Mouse (Mus musculus) midbrain, embryonic 13.5 days (tissue): ENCODE measurements around the gene Ptger3. TPM values are rescaled to one million over a fixed set of nuclear protein-coding genes. Genes with fewer than 3 reads are reported as not detected.

Experiments used
- ATAC-seq: fragments of 200-750 bp; cut with Nextera tagmentation; 2 replicates; pipeline ENCODE4 v1.8.0; 2017; ENCODE audit warnings: mild to moderate bottlenecking, moderate TSS enrichment, moderate library complexity
- H3K27ac ChIP-seq: fragments of 300-500 bp; sonication (generic); 2 replicates; pipeline ENCODE4 v1.5.1; 2015; ENCODE audit warnings: inconsistent platforms, mild to moderate bottlenecking, moderate library complexity
- H3K27me3 ChIP-seq: fragments of 300-500 bp; sonication (generic); 2 replicates; pipeline ENCODE4 v1.6.1; 2015; ENCODE audit warnings: mild to moderate bottlenecking, inconsistent platforms
- H3K36me3 ChIP-seq: fragments of 300-500 bp; sonication (generic); 2 replicates; pipeline ENCODE4 v1.6.1; 2015; ENCODE audit warnings: mild to moderate bottlenecking, inconsistent platforms
- H3K4me1 ChIP-seq: fragments of 300-500 bp; sonication (generic); replicated peaks from 2 replicates; pipeline ENCODE4 v1.6.1; 2015; ENCODE audit warnings: inconsistent platforms
- H3K4me2 ChIP-seq: fragments of 300-500 bp; sonication (generic); replicated peaks from 2 replicates; pipeline ENCODE4 v1.6.1; 2015; ENCODE audit warnings: moderate library complexity, mild to moderate bottlenecking, inconsistent platforms
- H3K4me3 ChIP-seq: fragments of 300-500 bp; sonication (generic); replicated peaks from 2 replicates; pipeline ENCODE4 v1.5.1; 2015; ENCODE audit warnings: mild to moderate bottlenecking, inconsistent platforms
- H3K9ac ChIP-seq: fragments of 300-500 bp; sonication (generic); replicated peaks from 2 replicates; pipeline ENCODE4 v1.6.1; 2015; ENCODE audit warnings: mild to moderate bottlenecking, inconsistent platforms
- H3K9me3 ChIP-seq: fragments of 300-500 bp; sonication (generic); 2 replicates; pipeline ENCODE4 v1.6.1; 2016; ENCODE audit warnings: mild to moderate bottlenecking, inconsistent platforms
- WGBS: fragments of 180-500 bp; shearing (Covaris S2); methylation state at CpG from one replicate; pipeline ENCODE4 v1.1.7; 2015; 5-methylcytosine and 5-hydroxymethylcytosine counted together
- polyA plus RNA-seq: library from polyadenylated mRNA; unstranded; fragments of >200 nt; fragmentation: Nextera tagmentation; extraction: Ambion mirVana; gene quantifications from 2 replicates; pipeline ENCODE4 v1.2.1, GENCODE M21; 2015

Gene Ptger3
- polyA plus RNA-seq, 1 experiment from 2014 or later: 1.5 TPM

- Histone ChIP-seq H3K4me2 (no peak overlapping the region), H3K9me3 (no peaks in the 10 kb centered on the region), H3K4me3 (no peak overlapping the region), H3K4me1 (no peaks in the 10 kb centered on the region), H3K36me3 (no peaks in the 10 kb centered on the region), H3K27me3 (no peaks in the 10 kb centered on the region), H3K27ac (no peak overlapping the region), H3K9ac (no peak overlapping the region)
- no peak for ATAC-seq
These were observed 38.7 kb downstream of the Ptger3 start for GRCm38 (mm10) chr3:157605411-157605740.

GRCm38 (mm10) chr3:157613542-157613941 lies 46.9 kb downstream of the Ptger3 start:
- no peaks in the 10 kb centered on the region for H3K27me3 ChIP-seq
- no peak overlapping the region for H3K4me3 ChIP-seq
- no peak overlapping the region for H3K9ac ChIP-seq
- no peak overlapping the region for H3K27ac ChIP-seq
- WGBS: 48% methylated on average over 1 of the region's 1 CpGs
- H3K4me1 ChIP-seq: no peaks in the 10 kb centered on the region
- no peak overlapping the region for H3K4me2 ChIP-seq
- ATAC-seq: no peak
- no peaks in the 10 kb centered on the region for H3K9me3 ChIP-seq
- no peaks in the 10 kb centered on the region for H3K36me3 ChIP-seq

- no peak overlapping the region for H3K4me3 ChIP-seq
- H3K27me3 ChIP-seq: no peaks in the 10 kb centered on the region
- no peak overlapping the region for H3K4me2 ChIP-seq
- H3K27ac ChIP-seq: no peak overlapping the region
- no peak for ATAC-seq
- no peak overlapping the region for H3K9ac ChIP-seq
- H3K36me3 ChIP-seq: no peaks in the 10 kb centered on the region
- no peaks in the 10 kb centered on the region for H3K9me3 ChIP-seq
- H3K4me1 ChIP-seq: no peaks in the 10 kb centered on the region
These were observed 50.3 kb downstream of the Ptger3 start for GRCm38 (mm10) chr3:157616949-157617348.

- Histone ChIP-seq H3K4me3 (no peak overlapping the region), H3K9ac (no peak overlapping the region), H3K9me3 (no peaks in the 10 kb centered on the region), H3K27me3 (no peaks in the 10 kb centered on the region), H3K4me2 (no peak overlapping the region), H3K4me1 (no peaks in the 10 kb centered on the region), H3K27ac (no peak overlapping the region), H3K36me3 (no peaks in the 10 kb centered on the region)
- ATAC-seq: no peak
- WGBS: 84% methylated on average over 3 of the region's 3 CpGs
These were observed 60.7 kb downstream of the Ptger3 start for GRCm38 (mm10) chr3:157627407-157627806.

GRCm38 (mm10) chr3:157630671-157631070 lies 64.0 kb downstream of the Ptger3 start:
- 80% methylated on average over 5 of the region's 5 CpGs for WGBS
- no peak for ATAC-seq
- Histone ChIP-seq H3K9ac (no peak overlapping the region), H3K36me3 (no peaks in the 10 kb centered on the region), H3K4me1 (no peaks in the 10 kb centered on the region), H3K27me3 (no peaks in the 10 kb centered on the region), H3K9me3 (no peaks in the 10 kb centered on the region), H3K27ac (no peak overlapping the region), H3K4me2 (no peak overlapping the region), H3K4me3 (no peak overlapping the region)

- H3K4me1 ChIP-seq: no peaks in the 10 kb centered on the region
- no peak overlapping the region for H3K4me2 ChIP-seq
These were observed 64.7 kb downstream of the Ptger3 start for GRCm38 (mm10) chr3:157631383-157631782.

GRCm38 (mm10) chr3:157634431-157634830 lies 67.7 kb downstream of the Ptger3 start:
- H3K4me2 ChIP-seq: no peak overlapping the region
- 92% methylated on average over 3 of the region's 3 CpGs for WGBS
- H3K9me3 ChIP-seq: no peaks in the 10 kb centered on the region

More at GRCm38 (mm10) chr3:157631383-157631782, 64.7 kb downstream of the Ptger3 start:
- Histone ChIP-seq H3K27me3 (no peaks in the 10 kb centered on the region), H3K36me3 (no peaks in the 10 kb centered on the region), H3K27ac (no peak overlapping the region), H3K9me3 (no peaks in the 10 kb centered on the region), H3K9ac (no peak overlapping the region), H3K4me3 (no peak overlapping the region)
- 75% methylated on average over 2 of the region's 2 CpGs for WGBS
- ATAC-seq: no peak

GRCm38 (mm10) chr3:157635713-157636112 lies 69.0 kb downstream of the Ptger3 start:
- ATAC-seq: no peak
- no peaks in the 10 kb centered on the region for H3K9me3 ChIP-seq
- no peaks in the 10 kb centered on the region for H3K27me3 ChIP-seq
- H3K4me1 ChIP-seq: no peaks in the 10 kb centered on the region
- H3K4me3 ChIP-seq: no peak overlapping the region
- H3K9ac ChIP-seq: no peak overlapping the region
- no peak overlapping the region for H3K4me2 ChIP-seq
- no peaks in the 10 kb centered on the region for H3K36me3 ChIP-seq
- 83% methylated on average over 4 of the region's 4 CpGs for WGBS
- no peak overlapping the region for H3K27ac ChIP-seq

More at GRCm38 (mm10) chr3:157634431-157634830, 67.7 kb downstream of the Ptger3 start:
- H3K9ac ChIP-seq: no peak overlapping the region
- no peak for ATAC-seq
- H3K4me3 ChIP-seq: no peak overlapping the region
- H3K4me1 ChIP-seq: no peaks in the 10 kb centered on the region
- H3K36me3 ChIP-seq: no peaks in the 10 kb centered on the region
- H3K27me3 ChIP-seq: no peaks in the 10 kb centered on the region
- no peak overlapping the region for H3K27ac ChIP-seq

GRCm38 (mm10) chr3:157636887-157637286 lies 70.2 kb downstream of the Ptger3 start:
- Histone ChIP-seq H3K4me3 (no peak overlapping the region), H3K36me3 (no peaks in the 10 kb centered on the region), H3K4me1 (no peaks in the 10 kb centered on the region), H3K4me2 (no peak overlapping the region), H3K9ac (no peak overlapping the region), H3K9me3 (no peaks in the 10 kb centered on the region), H3K27me3 (no peaks in the 10 kb centered on the region), H3K27ac (no peak overlapping the region)
- ATAC-seq: no peak

- H3K4me3 ChIP-seq: no peak overlapping the region
- WGBS: 68% methylated on average over 2 of the region's 2 CpGs
- no peaks in the 10 kb centered on the region for H3K36me3 ChIP-seq
- H3K4me2 ChIP-seq: no peak overlapping the region
- no peaks in the 10 kb centered on the region for H3K4me1 ChIP-seq
- H3K9ac ChIP-seq: no peak overlapping the region
- no peak for ATAC-seq
- H3K27me3 ChIP-seq: no peaks in the 10 kb centered on the region
- H3K27ac ChIP-seq: no peak overlapping the region
- no peaks in the 10 kb centered on the region for H3K9me3 ChIP-seq
These were observed 70.6 kb downstream of the Ptger3 start for GRCm38 (mm10) chr3:157637341-157637740.

- no peak for ATAC-seq
- 88% methylated on average over 4 of the region's 4 CpGs for WGBS
- Histone ChIP-seq H3K4me2 (no peak overlapping the region), H3K4me1 (no peaks in the 10 kb centered on the region), H3K9ac (no peak overlapping the region), H3K27me3 (no peaks in the 10 kb centered on the region), H3K27ac (no peak overlapping the region), H3K36me3 (no peaks in the 10 kb centered on the region), H3K9me3 (no peaks in the 10 kb centered on the region), H3K4me3 (no peak overlapping the region)
These were observed 74.9 kb downstream of the Ptger3 start for GRCm38 (mm10) chr3:157641634-157642033.

- Histone ChIP-seq H3K27me3 (no peaks in the 10 kb centered on the region), H3K4me1 (no peaks in the 10 kb centered on the region), H3K36me3 (no peaks in the 10 kb centered on the region), H3K9ac (no peak overlapping the region), H3K4me2 (no peak overlapping the region), H3K27ac (no peak overlapping the region), H3K9me3 (no peaks in the 10 kb centered on the region), H3K4me3 (no peak overlapping the region)
- WGBS: 65% methylated on average over 7 of the region's 7 CpGs
- ATAC-seq: no peak
These were observed 94.9 kb downstream of the Ptger3 start for GRCm38 (mm10) chr3:157661622-157662021.

GRCm38 (mm10) chr3:157664486-157665041 lies 97.9 kb downstream of the Ptger3 start:
- Histone ChIP-seq H3K27ac (no peak overlapping the region), H3K4me1 (no peaks in the 10 kb centered on the region)
- ATAC-seq: no peak

More at GRCm38 (mm10) chr3:157664486-157665041, 97.9 kb downstream of the Ptger3 start:
- H3K4me3 ChIP-seq: no peak overlapping the region
- H3K9ac ChIP-seq: no peak overlapping the region
- no peaks in the 10 kb centered on the region for H3K27me3 ChIP-seq
- no peaks in the 10 kb centered on the region for H3K9me3 ChIP-seq
- H3K4me2 ChIP-seq: no peak overlapping the region
- H3K36me3 ChIP-seq: no peaks in the 10 kb centered on the region
